Mouse (Mus musculus): ENCODE results near the gene Col18a1. TPM values are rescaled to one million over a fixed set of nuclear protein-coding genes. Genes with fewer than 3 reads are reported as not detected.

The Col18a1 gene
- polyA plus RNA-seq, 1 experiment from 2014 or later = 48.6 TPM

DNA sequence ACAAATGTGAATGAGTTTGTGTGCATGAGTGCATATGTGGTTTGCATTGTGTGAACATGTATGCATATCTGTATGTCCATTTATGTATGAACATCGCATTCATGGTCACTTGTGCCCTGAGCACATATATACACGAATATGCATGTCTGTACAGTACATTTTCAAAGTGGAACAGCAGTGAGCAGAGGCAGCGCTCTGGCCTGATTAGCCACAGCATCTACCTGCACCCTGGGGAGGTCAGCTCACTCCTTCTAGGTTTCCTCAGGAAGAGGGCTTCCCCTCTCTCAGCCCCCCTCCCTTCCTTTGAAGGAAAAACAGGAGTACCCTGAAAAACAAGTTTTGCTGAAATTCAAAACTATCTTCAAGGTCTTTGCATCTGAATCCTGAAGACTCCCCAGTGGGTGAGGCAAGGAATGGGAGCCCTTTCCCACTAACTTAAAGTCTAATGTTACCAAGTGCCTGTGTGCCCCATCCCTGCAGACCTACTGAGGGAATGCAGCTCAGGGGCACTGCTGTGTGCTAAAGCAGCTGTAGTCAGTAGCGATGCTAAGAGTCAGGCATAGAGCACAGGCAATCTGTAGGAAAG lies 2.9 kb downstream of the Col18a1 start:
- no peaks in the 10 kb centered on the region for H3K9me3 ChIP-seq (ENCODE audit: control insufficient read depth, low read length)
- no peak overlapping the region for H3K27ac ChIP-seq (ENCODE audit: low read length)
- H3K36me3 ChIP-seq (ENCODE audit: control insufficient read depth, insufficient read depth, low read length) = no peaks in the 10 kb centered on the region
- peaks cover 17% of the 10 kb centered on the region for H3K27me3 ChIP-seq (replicated peaks; ENCODE audit: control insufficient read depth, insufficient read depth, low read length)
- no peak overlapping the region for H3K9ac ChIP-seq (ENCODE audit: low read depth, low read length)
- H3K4me3 ChIP-seq (ENCODE audit: low read length) = no peak overlapping the region
- ATAC-seq = no peak
- H3K4me2 ChIP-seq (ENCODE audit: low read depth, low read length) = no peak overlapping the region
- H3K4me1 ChIP-seq (ENCODE audit: control insufficient read depth, insufficient read depth, low read length) = peaks cover 34% of the 10 kb centered on the region
- WGBS = 72% methylated on average over 4 of the region's 4 CpGs

DNA sequence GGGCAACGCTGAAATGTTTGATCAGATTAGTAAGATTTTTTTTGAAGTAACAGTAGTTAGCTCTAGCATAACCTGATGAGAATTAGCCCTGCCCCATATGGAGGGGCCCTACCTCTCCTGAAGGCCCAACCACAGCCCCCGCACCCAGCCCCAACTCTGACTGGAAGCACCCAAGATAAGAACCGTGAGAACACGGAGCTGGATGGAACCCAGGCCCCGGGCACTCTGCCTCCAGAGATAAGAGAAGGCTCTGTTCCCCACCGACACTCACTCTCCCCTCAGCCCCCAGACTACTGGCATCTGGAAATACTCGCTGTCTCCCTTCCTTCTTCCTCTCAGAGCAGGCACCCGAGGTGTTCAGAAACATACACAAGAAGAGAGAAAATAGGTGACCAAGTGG lies 6.8 kb downstream of the Col18a1 start:
- peaks cover 30% of the 10 kb centered on the region for H3K4me1 ChIP-seq (ENCODE audit: control insufficient read depth, insufficient read depth, low read length)
- H3K4me2 ChIP-seq (ENCODE audit: low read depth, low read length) = no peak overlapping the region
- no peak overlapping the region for H3K9ac ChIP-seq (ENCODE audit: low read depth, low read length)
- no peaks in the 10 kb centered on the region for H3K36me3 ChIP-seq (ENCODE audit: control insufficient read depth, insufficient read depth, low read length)
- no peak overlapping the region for H3K4me3 ChIP-seq (ENCODE audit: low read length)
- no peaks in the 10 kb centered on the region for H3K9me3 ChIP-seq (ENCODE audit: control insufficient read depth, low read length)
- 0 out of 2 replicates have a peak, but pooled peaks cover 1% of the 10 kb centered on the region for H3K27me3 ChIP-seq (replicated peaks; ENCODE audit: control insufficient read depth, insufficient read depth, low read length)
- ATAC-seq = peak; percentile 41
- no peak overlapping the region for H3K27ac ChIP-seq (ENCODE audit: low read length)
- 29% methylated on average over 8 of the region's 8 CpGs for WGBS

DNA sequence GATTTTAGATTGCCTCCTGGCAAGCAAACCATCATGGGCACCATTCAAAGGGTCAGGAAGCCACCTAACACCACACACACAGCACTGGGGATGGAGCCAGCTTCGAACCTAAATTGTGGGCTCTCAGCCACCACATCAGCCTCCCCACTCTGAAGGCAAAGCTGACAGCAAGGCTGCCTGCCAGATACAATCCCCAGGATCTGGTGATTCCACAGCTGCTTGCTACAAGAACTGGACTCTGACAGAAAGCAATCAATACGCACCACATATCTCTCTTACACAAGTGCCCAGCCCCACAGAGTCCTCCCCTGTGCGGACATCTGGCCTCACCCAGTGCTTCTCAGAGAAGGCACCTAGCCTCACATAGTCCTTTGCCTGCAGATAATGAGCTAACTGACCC lies 7.4 kb downstream of the Col18a1 start:
- Histone ChIP-seq H3K27ac (ENCODE audit: low read length) (peak overlapping the region; percentile 11; the same call in 1 of the 2 replicates), H3K9ac (ENCODE audit: low read depth, low read length) (peak overlapping the region; percentile 2; the same call in 1 of the 2 replicates), H3K9me3 (ENCODE audit: control insufficient read depth, low read length) (no peaks in the 10 kb centered on the region), H3K36me3 (ENCODE audit: control insufficient read depth, insufficient read depth, low read length) (no peaks in the 10 kb centered on the region), H3K4me1 (ENCODE audit: control insufficient read depth, insufficient read depth, low read length) (peaks cover 32% of the 10 kb centered on the region), H3K4me2 (ENCODE audit: low read depth, low read length) (no peak overlapping the region), H3K4me3 (ENCODE audit: low read length) (no peak overlapping the region), H3K27me3 (replicated peaks; ENCODE audit: control insufficient read depth, insufficient read depth, low read length) (no peaks in the 10 kb centered on the region)
- 46% methylated on average over 3 of the region's 3 CpGs for WGBS
- ATAC-seq = peak; percentile 64

DNA sequence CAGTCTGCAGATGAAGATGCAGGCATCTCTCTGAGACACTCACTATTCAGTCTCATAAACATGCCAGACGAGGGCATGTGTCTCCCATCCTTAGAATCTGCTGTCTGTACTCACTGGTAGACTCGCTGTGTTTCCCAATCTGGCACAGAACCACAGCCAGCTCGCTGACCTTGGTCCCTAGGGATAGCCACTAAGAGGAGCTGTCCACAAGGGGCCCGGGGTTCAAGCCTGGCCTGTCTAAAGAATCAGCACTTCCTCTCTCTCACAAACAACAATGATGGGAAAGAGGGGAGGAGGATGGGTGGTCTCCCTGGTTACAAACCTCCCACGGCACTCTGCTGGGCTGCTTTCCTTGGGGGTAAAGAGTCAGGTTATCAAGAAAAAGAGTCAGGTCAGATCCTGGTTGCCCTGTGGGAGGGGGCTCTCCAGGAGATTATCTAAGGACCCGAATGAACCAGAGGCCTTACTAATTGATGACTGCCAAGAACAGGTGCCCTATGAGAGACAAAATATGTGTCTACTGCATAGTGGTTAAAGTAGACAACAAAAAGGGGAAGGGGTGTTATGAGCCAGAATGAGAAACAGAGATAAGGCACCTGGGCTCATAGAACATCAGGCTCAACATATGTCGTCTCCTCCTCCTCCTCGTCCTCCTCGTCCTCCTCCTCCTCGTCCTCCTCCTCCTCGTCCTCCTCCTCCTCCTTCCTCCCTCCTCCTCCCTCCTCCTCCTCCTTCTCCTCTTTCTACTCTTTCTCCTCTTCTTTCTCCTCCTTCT lies 8.9 kb downstream of the Col18a1 start:
- Histone ChIP-seq H3K9me3 (ENCODE audit: control insufficient read depth, low read length) (no peaks in the 10 kb centered on the region), H3K4me3 (ENCODE audit: low read length) (no peak overlapping the region), H3K4me2 (ENCODE audit: low read depth, low read length) (no peak overlapping the region), H3K4me1 (ENCODE audit: control insufficient read depth, insufficient read depth, low read length) (peaks cover 32% of the 10 kb centered on the region), H3K27me3 (replicated peaks; ENCODE audit: control insufficient read depth, insufficient read depth, low read length) (no peaks in the 10 kb centered on the region), H3K9ac (ENCODE audit: low read depth, low read length) (no peak overlapping the region), H3K27ac (ENCODE audit: low read length) (no peak overlapping the region), H3K36me3 (ENCODE audit: control insufficient read depth, insufficient read depth, low read length) (no peaks in the 10 kb centered on the region)
- ATAC-seq = no peak
- WGBS = 50% methylated on average over 11 of the region's 11 CpGs

DNA sequence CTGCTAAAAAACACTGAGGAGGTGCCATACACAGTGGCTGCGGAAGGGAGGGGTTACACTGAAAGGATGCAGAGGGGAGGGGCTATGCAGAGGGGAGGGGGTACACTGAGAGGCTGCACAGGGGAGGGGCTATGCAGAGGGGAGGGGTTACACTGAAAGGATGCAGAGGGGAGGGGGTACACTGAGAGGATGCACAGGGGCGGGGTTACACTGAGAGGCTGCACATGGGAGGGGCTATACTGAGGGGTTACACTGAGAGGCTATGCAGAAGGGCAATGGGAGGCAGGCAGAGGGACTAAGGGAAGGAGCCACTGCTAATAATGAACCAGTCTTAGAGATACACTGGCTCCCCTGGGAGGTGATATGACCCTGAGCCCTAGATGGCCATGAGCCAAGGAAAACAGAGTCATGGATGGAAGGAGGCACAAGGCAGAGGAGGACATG lies 14.1 kb downstream of the Col18a1 start:
- peaks cover 40% of the 10 kb centered on the region for H3K4me1 ChIP-seq (ENCODE audit: control insufficient read depth, insufficient read depth, low read length)
- no peak overlapping the region for H3K9ac ChIP-seq (ENCODE audit: low read depth, low read length)
- no peaks in the 10 kb centered on the region for H3K36me3 ChIP-seq (ENCODE audit: control insufficient read depth, insufficient read depth, low read length)
- 27% methylated on average over 2 of the region's 2 CpGs for WGBS
- no peak overlapping the region for H3K4me3 ChIP-seq (ENCODE audit: low read length)
- no peak overlapping the region for H3K4me2 ChIP-seq (ENCODE audit: low read depth, low read length)
- H3K27me3 ChIP-seq (replicated peaks; ENCODE audit: control insufficient read depth, insufficient read depth, low read length) = no peaks in the 10 kb centered on the region
- peak overlapping the region; percentile 38; the same call in 1 of the 2 replicates for H3K27ac ChIP-seq (ENCODE audit: low read length)
- H3K9me3 ChIP-seq (ENCODE audit: control insufficient read depth, low read length) = no peaks in the 10 kb centered on the region
- ATAC-seq = peak; percentile 45

DNA sequence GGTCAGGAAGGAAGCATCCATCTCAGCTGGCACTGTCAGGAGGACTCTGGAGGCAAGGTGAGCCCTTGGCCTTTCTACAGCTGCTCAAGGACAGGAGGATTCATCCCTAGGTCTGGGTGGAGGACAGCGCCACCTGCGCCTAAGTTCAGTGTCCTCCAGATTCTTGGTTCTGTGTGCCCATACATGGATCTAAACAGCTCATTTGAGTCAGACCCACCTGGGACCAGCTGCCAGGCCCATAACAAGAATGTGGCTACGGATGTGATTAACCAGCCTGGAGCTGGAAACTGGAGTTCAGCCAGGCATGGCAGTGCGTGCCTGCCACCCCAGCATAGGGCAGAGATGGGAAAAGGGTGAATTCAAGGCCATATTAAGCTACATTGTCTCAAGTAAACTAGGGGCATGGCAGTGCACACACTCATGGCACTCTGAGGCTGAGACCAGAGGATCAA lies 14.8 kb downstream of the Col18a1 start:
- 0 out of 2 replicates have a peak overlapping the region, but pooled peaks have one; percentile 24 for H3K9ac ChIP-seq (ENCODE audit: low read depth, low read length)
- H3K4me2 ChIP-seq (ENCODE audit: low read depth, low read length) = no peak overlapping the region
- H3K27me3 ChIP-seq (replicated peaks; ENCODE audit: control insufficient read depth, insufficient read depth, low read length) = no peaks in the 10 kb centered on the region
- no peak overlapping the region for H3K4me3 ChIP-seq (ENCODE audit: low read length)
- WGBS = 67% methylated on average over 4 of the region's 4 CpGs
- ATAC-seq = no peak
- H3K4me1 ChIP-seq (ENCODE audit: control insufficient read depth, insufficient read depth, low read length) = peaks cover 41% of the 10 kb centered on the region
- H3K9me3 ChIP-seq (ENCODE audit: control insufficient read depth, low read length) = no peaks in the 10 kb centered on the region
- H3K36me3 ChIP-seq (ENCODE audit: control insufficient read depth, insufficient read depth, low read length) = no peaks in the 10 kb centered on the region
- peak overlapping the region; percentile 38 for H3K27ac ChIP-seq (ENCODE audit: low read length)

DNA sequence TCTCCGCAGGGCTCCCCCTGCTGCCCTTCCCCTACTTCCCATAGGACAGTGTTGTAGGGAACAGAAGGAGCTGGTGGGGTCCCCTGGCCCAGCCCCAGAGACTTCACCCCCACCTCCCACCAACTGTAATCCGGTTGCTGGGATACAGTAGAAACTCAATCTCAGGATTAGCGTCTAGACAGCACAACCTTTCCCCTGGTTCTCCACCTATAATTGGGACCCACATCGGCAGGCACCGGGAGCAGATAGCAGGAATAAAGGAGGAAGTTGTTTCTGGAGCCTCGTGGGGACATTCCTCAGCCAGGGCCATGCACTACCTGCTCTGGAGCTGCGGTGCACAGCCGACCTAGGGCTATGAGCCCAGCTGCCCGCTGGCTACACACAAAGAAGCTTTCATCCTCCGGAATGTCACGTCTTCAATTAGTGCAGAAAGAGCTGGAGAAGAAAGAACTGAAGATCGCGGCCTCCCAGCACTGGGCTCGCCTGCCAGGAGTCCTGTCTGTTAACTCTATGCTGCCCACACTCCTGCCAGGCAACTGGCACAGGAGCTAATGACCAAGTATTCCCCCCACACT lies 15.3 kb downstream of the Col18a1 start:
- ATAC-seq = peak; percentile 32; the same call in 1 of the 2 replicates
- no peaks in the 10 kb centered on the region for H3K27me3 ChIP-seq (replicated peaks; ENCODE audit: control insufficient read depth, insufficient read depth, low read length)
- H3K9me3 ChIP-seq (ENCODE audit: control insufficient read depth, low read length) = no peaks in the 10 kb centered on the region
- peak overlapping the region; percentile 38 for H3K27ac ChIP-seq (ENCODE audit: low read length)
- H3K4me1 ChIP-seq (ENCODE audit: control insufficient read depth, insufficient read depth, low read length) = peaks cover 39% of the 10 kb centered on the region
- peak overlapping the region; percentile 24; the same call in 1 of the 2 replicates for H3K9ac ChIP-seq (ENCODE audit: low read depth, low read length)
- peak overlapping the region; percentile 6; the same call in 1 of the 2 replicates for H3K4me2 ChIP-seq (ENCODE audit: low read depth, low read length)
- no peaks in the 10 kb centered on the region for H3K36me3 ChIP-seq (ENCODE audit: control insufficient read depth, insufficient read depth, low read length)
- no peak overlapping the region for H3K4me3 ChIP-seq (ENCODE audit: low read length)
- WGBS = 16% methylated on average over 14 of the region's 14 CpGs

DNA sequence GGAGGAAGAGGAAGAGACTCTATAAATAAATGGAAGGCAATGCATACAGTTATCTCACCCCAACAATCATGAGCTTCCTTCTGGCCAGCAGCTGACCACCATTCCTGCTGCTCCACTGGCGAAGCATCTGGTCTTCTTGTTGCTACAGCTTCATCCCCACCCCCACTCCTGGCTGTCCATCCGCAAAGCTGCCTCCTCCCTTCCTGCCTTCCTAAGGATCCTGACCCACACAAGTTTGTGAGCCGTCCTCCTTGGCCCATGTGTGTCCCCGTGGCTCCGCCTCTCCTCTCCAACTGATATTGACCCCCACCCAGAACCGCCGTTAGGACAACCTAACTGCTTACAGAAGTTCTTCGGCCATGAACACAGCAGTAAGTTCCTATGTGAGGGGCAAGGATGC lies 16.3 kb downstream of the Col18a1 start:
- ATAC-seq = no peak
- H3K4me2 ChIP-seq (ENCODE audit: low read depth, low read length) = no peak overlapping the region
- peaks cover 40% of the 10 kb centered on the region for H3K4me1 ChIP-seq (ENCODE audit: control insufficient read depth, insufficient read depth, low read length)
- no peaks in the 10 kb centered on the region for H3K9me3 ChIP-seq (ENCODE audit: control insufficient read depth, low read length)
- no peak overlapping the region for H3K4me3 ChIP-seq (ENCODE audit: low read length)
- 50% methylated on average over 8 of the region's 8 CpGs for WGBS
- no peaks in the 10 kb centered on the region for H3K27me3 ChIP-seq (replicated peaks; ENCODE audit: control insufficient read depth, insufficient read depth, low read length)
- H3K27ac ChIP-seq (ENCODE audit: low read length) = no peak overlapping the region
- H3K9ac ChIP-seq (ENCODE audit: low read depth, low read length) = no peak overlapping the region
- no peaks in the 10 kb centered on the region for H3K36me3 ChIP-seq (ENCODE audit: control insufficient read depth, insufficient read depth, low read length)

DNA sequence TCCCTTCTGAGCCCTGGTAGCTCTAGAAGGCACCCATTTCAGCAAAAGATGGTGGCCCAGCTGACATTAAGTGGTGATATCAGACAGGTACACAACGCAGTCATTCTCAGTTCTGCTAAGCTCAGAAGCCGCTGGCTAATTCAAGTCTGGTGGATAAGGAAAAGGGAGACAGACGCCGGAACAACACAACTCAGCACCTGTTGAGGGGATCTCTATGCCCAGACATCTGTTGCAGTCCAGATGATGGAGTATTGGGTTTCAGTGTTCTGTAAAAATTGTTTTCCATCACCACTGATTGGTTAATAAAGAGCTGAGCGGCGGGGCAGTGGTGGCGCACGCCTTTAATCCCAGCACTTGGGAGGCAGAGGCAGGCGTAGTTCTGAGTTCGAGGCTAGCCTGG lies 18.8 kb downstream of the Col18a1 start:
- H3K9me3 ChIP-seq (ENCODE audit: control insufficient read depth, low read length) = no peaks in the 10 kb centered on the region
- H3K36me3 ChIP-seq (ENCODE audit: control insufficient read depth, insufficient read depth, low read length) = no peaks in the 10 kb centered on the region
- H3K27ac ChIP-seq (ENCODE audit: low read length) = no peak overlapping the region
- H3K4me1 ChIP-seq (ENCODE audit: control insufficient read depth, insufficient read depth, low read length) = peaks cover 32% of the 10 kb centered on the region
- WGBS = 91% methylated on average over 10 of the region's 10 CpGs
- H3K4me2 ChIP-seq (ENCODE audit: low read depth, low read length) = no peak overlapping the region
- no peak overlapping the region for H3K4me3 ChIP-seq (ENCODE audit: low read length)
- H3K9ac ChIP-seq (ENCODE audit: low read depth, low read length) = no peak overlapping the region
- ATAC-seq = no peak
- no peaks in the 10 kb centered on the region for H3K27me3 ChIP-seq (replicated peaks; ENCODE audit: control insufficient read depth, insufficient read depth, low read length)

Data from intestine, embryonic 16.5 days (tissue).